Mouse (Mus musculus) embryonic facial prominence, embryonic 12.5 days (tissue): ENCODE data around the gene Morc2a. TPM values are rescaled to one million over a fixed set of nuclear protein-coding genes. Genes with fewer than 3 reads are reported as not detected.
"Not testable (repeated sequence)": the region's sequence is repeated elsewhere in the genome, so short reads cannot be mapped to it uniquely, and the experiment has no call there.

Source experiments
- ATAC-seq: fragments of 200-750 bp; cut with Nextera tagmentation; 2 replicates; pipeline ENCODE4 v1.8.0; 2017; ENCODE audit not compliant: insufficient number of reproducible peaks, insufficient read depth, low FRiP score, low TSS enrichment
- H3K27ac ChIP-seq: fragments of 300-500 bp; sonication (generic); 2 replicates; pipeline ENCODE4 v1.5.1; 2016; ENCODE audit warnings: mild to moderate bottlenecking
- H3K27me3 ChIP-seq: fragments of 300-500 bp; sonication (generic); 2 replicates; pipeline ENCODE4 v1.6.1; 2016; ENCODE audit warnings: mild to moderate bottlenecking, moderate library complexity
- H3K36me3 ChIP-seq: fragments of 300-500 bp; sonication (generic); 2 replicates; pipeline ENCODE4 v1.6.1; 2016; ENCODE audit warnings: mild to moderate bottlenecking
- H3K4me1 ChIP-seq: fragments of 300-500 bp; sonication (generic); 2 replicates; pipeline ENCODE4 v1.6.1; 2016
- H3K4me2 ChIP-seq: fragments of 300-500 bp; sonication (generic); replicated peaks from 2 replicates; pipeline ENCODE4 v1.6.1; 2016; ENCODE audit warnings: mild to moderate bottlenecking, moderate library complexity
- H3K4me3 ChIP-seq: fragments of 300-500 bp; sonication (generic); 2 replicates; pipeline ENCODE4 v1.5.1; 2016; ENCODE audit warnings: mild to moderate bottlenecking
- H3K9ac ChIP-seq: fragments of 300-500 bp; sonication (generic); 2 replicates; pipeline ENCODE4 v1.6.1; 2016; ENCODE audit warnings: mild to moderate bottlenecking, moderate library complexity
- H3K9me3 ChIP-seq: fragments of 300-500 bp; sonication (generic); 2 replicates; pipeline ENCODE4 v1.6.1; 2016; ENCODE audit warnings: mild to moderate bottlenecking, moderate library complexity
- WGBS: fragments of 180-500 bp; shearing (Covaris S2); methylation state at CpG from one replicate; pipeline ENCODE4 v1.1.7; 2016; 5-methylcytosine and 5-hydroxymethylcytosine counted together
- polyA plus RNA-seq: library from polyadenylated mRNA; unstranded; fragments of >200 nt; fragmentation: Nextera tagmentation; extraction: Ambion mirVana; gene quantifications from 2 replicates; pipeline ENCODE4 v1.2.1, GENCODE M21; 2016

Gene Morc2a
- 49.1 and 54.5 TPM in 2 replicates for polyA plus RNA-seq

DNA sequence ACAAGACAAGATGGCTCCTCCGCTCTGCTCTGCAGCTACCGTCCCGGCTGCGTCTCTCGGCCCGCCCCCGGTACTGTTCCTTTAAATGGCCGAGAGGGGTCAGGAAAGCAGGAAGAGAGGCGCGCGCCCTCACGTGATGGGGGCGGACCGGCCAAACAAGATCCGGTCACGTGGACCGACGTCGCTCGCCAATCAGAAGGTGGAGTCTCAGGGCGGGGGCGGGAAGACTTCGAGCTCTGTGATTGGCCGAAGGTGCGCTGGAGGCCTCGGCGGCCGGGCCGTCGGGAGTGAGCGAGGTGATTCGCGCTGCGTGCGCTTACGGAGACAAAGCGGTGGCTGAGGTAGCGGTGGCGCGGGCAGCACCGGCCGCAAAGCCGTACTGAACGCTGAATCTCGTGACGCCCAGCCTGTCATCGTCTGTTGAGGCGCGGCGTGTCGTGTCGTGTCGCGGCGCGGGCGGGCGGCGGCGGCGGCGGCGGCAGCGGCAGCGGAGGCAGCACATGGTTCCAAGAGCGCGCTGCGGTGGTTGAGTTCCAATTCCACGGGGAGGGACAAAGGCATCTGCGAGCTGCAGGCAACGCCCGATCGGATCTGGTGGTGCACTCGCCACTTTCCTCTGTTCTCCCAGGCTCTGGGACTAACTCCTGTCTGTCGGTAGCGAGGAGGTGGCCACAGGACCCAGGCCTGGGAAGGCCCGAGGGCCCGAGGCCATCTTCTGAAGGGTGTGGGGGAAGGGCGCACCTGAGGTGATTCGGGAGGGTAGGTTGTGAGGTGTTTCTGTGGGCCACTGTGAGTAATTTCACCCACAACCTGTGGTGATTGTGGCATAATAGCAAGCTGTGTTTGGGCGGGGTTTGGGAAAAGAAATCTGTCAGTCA lies at the start of gene Morc2a:
Morc2a (plus strand) TSS at position 228 of the 878 bp plus-strand sequence.
- H3K4me3 ChIP-seq: peak within 1 kb of the TSS; percentile 80
- peak within 1 kb of the TSS; percentile 93 for H3K9ac ChIP-seq
- H3K36me3 ChIP-seq: peaks cover 44% of the 10 kb centered on the region
- peaks cover 12% of the 10 kb centered on the region; the same call in 1 of the 2 replicates for H3K4me1 ChIP-seq
- H3K4me2 ChIP-seq: peak within 1 kb of the TSS; percentile 65
- 1% methylated on average over 81 of the region's 81 CpGs for WGBS
- H3K9me3 ChIP-seq: peaks cover 19% of the 10 kb centered on the region
- peak; percentile 94 for ATAC-seq
- peak within 1 kb of the TSS; percentile 94 for H3K27ac ChIP-seq
- H3K27me3 ChIP-seq: no peaks in the 10 kb centered on the region

DNA sequence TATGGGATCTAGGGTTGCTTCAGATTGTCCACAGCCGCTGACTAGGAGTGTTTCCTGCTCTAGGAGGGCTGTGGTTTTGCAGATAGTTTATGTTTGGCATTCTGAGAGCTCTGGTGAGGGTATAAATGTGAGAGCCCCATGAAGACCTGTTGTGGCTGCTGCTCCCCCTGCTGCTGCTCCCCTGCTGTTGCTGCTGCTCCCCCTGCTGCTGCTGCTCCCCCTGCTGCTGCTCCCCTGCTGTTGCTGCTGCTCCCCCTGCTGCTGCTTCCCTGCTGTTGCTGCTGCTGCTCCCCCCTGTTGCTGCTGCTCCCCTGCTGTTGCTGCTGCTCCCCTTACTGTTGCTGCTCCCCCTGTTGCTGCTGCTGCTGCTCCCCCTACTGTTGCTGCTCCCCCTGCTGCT lies 47.0 kb upstream of the Morc2a start:
- 59% methylated on average over 1 of the region's 1 CpGs for WGBS
- not testable (repeated sequence) for H3K4me3 ChIP-seq, H3K9me3 ChIP-seq, H3K27ac ChIP-seq, ATAC-seq, H3K27me3 ChIP-seq, H3K4me2 ChIP-seq, H3K9ac ChIP-seq, H3K4me1 ChIP-seq, H3K36me3 ChIP-seq

DNA sequence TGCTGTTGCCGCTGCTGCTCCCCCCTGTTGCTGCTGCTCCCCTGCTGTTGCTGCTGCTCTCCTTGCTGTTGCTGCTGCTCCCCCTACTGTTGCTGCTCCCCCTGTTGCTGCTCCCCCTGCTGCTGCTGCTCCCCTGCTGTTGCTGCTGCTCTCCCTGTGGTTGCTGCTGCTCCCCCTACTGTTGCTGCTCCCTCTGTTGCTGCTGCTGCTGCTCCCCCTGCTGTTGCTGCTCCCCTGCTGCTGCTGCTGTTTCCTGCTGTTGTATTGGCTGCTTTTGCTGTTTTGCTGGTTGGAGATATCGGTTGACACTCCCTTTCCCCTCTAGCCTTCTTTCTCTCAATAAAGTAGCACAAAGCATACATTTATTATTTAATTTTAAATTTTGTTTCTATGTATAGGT lies 46.3 kb upstream of the Morc2a start:
- H3K9me3 ChIP-seq, H3K27ac ChIP-seq, H3K9ac ChIP-seq, H3K4me2 ChIP-seq, H3K36me3 ChIP-seq, ATAC-seq, H3K27me3 ChIP-seq, H3K4me1 ChIP-seq, H3K4me3 ChIP-seq: not testable (repeated sequence)
- 59% methylated on average over 2 of the region's 2 CpGs for WGBS

DNA sequence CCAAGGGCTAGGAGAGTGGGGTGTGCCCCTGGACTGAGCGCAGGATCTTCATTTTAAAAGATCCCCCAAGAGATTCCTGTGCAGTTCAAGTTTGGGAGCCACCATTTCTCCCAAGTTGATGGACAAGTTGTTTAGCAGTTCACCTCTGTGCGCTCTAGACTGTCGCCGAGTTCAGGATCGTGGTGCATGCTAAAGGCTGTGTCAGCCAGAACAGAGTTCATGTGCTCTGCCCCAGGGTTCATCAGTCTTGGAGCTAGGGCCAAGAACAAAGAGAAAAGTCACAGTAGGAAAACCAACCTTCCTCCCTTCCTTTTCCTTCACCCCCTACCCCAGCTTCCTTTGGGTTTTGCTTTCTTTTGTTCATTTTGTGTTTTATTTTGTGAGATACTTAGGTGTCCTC lies 42.5 kb upstream of the Morc2a start:
- 88% methylated on average over 5 of the region's 5 CpGs for WGBS
- H3K4me1 ChIP-seq: no peaks in the 10 kb centered on the region
- H3K9me3 ChIP-seq: no peaks in the 10 kb centered on the region
- no peak overlapping the region for H3K9ac ChIP-seq
- no peak overlapping the region for H3K4me3 ChIP-seq
- H3K27ac ChIP-seq: no peak overlapping the region
- ATAC-seq: no peak
- no peaks in the 10 kb centered on the region for H3K27me3 ChIP-seq
- H3K36me3 ChIP-seq: no peaks in the 10 kb centered on the region
- H3K4me2 ChIP-seq: no peak overlapping the region

DNA sequence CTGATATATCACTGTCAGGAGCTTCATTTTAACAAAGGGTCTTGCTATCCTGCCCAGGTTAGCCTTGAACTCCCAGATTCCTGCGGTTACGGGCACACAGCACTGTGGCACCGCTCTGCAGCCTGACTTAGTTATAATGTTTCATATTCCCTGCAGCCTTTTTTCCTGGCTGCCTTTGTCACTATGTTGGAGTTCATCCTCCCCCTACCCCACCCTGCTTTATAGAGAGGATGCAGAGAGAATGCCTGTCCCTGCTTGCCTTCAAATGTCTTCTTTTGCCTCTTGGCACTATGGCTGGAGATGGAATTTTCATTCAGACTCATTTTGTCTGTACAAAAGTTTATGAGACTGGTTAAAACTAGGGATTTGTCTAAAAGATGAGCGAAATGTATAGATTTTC lies 33.4 kb upstream of the Morc2a start:
- no peak for ATAC-seq
- H3K9me3 ChIP-seq: no peaks in the 10 kb centered on the region
- H3K9ac ChIP-seq: no peak overlapping the region
- no peak overlapping the region for H3K27ac ChIP-seq
- H3K27me3 ChIP-seq: no peaks in the 10 kb centered on the region
- no peak overlapping the region for H3K4me2 ChIP-seq
- H3K36me3 ChIP-seq: no peaks in the 10 kb centered on the region
- no peak overlapping the region for H3K4me3 ChIP-seq
- 84% methylated on average over 4 of the region's 4 CpGs for WGBS
- H3K4me1 ChIP-seq: no peaks in the 10 kb centered on the region

DNA sequence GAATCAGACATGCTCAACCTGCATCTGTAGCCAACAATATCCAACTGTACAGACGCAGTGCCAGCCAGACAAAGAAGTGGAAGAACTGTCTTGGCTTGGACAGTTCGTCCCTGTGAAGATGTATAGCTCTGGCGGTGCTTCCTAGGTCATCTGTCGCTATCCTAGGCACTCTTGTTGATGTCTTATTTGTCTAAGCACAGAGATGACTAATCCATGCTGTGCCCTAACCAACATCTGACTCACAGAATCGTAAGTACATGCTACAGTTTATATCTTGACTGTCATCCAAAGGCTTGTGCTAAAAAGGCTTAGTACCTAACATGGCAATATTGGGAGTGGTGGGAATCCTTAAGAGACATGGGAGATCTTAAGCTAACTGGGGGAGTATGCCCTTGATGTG lies 26.2 kb upstream of the Morc2a start:
- H3K9me3 ChIP-seq: no peaks in the 10 kb centered on the region
- no peak overlapping the region for H3K4me3 ChIP-seq
- H3K4me1 ChIP-seq: no peaks in the 10 kb centered on the region
- 81% methylated on average over 5 of the region's 5 CpGs for WGBS
- peaks cover 4% of the 10 kb centered on the region for H3K27me3 ChIP-seq
- H3K36me3 ChIP-seq: no peaks in the 10 kb centered on the region
- no peak overlapping the region for H3K9ac ChIP-seq
- no peak overlapping the region for H3K27ac ChIP-seq
- ATAC-seq: no peak
- H3K4me2 ChIP-seq: no peak overlapping the region

DNA sequence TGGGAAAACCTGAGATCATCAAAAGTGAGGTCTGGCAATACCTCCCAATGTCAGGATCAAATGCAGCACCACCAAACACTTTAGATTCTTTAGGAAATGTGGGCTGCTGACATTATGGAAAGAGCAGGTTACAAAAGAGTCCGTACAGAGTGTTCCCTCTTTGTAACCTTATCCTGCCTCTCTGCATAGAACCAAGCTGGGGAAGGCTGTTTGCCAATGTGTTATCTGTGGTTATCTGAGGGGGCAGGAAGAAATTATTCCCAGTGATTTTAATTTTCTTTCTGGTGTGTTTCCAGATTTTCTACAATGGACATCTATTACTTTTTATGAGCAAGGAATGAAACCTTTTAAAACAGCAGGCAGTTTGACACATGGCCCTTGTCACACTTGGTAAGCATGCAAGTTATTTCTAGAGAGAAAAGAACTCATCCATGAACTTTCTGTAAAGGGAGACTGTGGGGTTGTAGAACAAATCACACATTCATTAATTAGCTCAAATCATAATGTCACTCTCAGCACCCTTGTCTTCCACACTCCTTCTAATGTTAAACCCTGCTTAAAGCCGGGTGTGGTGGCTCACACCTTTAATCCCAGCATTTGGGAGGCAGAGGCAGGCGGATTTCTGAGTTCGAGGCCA lies 24.5 kb upstream of the Morc2a start:
- Histone ChIP-seq H3K9me3 (no peaks in the 10 kb centered on the region), H3K27ac (no peak overlapping the region), H3K4me2 (no peak overlapping the region), H3K4me3 (no peak overlapping the region), H3K27me3 (peaks cover 19% of the 10 kb centered on the region), H3K4me1 (no peaks in the 10 kb centered on the region; the same call in 1 of the 2 replicates), H3K36me3 (no peaks in the 10 kb centered on the region), H3K9ac (no peak overlapping the region)
- no peak for ATAC-seq
- 76% methylated on average over 4 of the region's 4 CpGs for WGBS

DNA sequence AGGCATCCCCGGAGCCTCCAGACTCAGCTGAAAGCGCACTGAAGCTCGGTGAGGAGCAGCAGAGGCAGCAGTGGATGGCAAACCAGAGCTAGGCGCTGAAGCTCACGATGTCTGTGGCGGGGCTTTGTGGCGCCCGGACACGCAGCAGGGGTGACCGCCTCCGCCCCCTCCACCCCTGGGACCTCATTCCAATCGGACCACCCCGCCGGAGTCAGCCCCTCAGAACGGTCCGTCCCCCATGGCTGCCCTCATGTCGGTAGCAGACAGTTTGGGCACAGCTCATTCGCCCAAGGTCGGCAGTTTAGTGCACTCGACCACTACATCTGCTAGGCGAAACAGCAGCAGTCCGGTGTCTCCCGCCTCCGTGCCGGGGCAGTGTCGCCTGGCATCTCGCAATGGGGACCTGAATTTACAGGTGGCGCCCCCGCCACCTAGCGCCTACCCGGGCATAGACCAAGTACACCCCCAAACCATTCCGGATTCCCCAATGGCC lies 19.9 kb upstream of the Morc2a start:
- Histone ChIP-seq H3K4me1 (no peaks in the 10 kb centered on the region; the same call in 1 of the 2 replicates), H3K4me2 (peak overlapping the region; percentile 87), H3K4me3 (peak overlapping the region; percentile 40), H3K36me3 (no peaks in the 10 kb centered on the region), H3K9ac (peak overlapping the region; percentile 37), H3K27me3 (peaks cover 20% of the 10 kb centered on the region), H3K27ac (no peak overlapping the region), H3K9me3 (no peaks in the 10 kb centered on the region)
- no peak for ATAC-seq
- WGBS: 3% methylated on average over 32 of the region's 32 CpGs

DNA sequence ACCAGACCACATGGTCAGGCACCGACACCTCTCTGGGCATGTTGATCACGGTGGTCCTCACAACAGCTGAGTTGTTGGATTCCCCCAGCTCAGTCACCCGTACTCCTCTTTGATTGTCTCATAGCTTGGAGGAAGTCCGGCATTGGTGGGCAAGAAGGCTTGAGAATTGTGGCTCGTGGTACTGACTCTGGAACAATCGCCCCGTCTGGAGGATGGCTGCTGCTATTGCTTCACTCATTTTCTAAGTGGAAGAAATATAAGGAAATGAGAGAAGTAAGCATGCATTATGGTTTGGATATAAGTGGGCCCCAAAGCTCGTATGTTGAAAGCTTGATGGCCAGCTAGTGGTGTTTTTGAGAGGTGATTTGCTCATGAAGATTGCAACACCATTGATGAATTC lies 15.7 kb upstream of the Morc2a start:
- not testable (repeated sequence) for H3K27ac ChIP-seq, H3K36me3 ChIP-seq, H3K4me2 ChIP-seq, H3K4me3 ChIP-seq, H3K4me1 ChIP-seq, ATAC-seq, H3K9ac ChIP-seq
- Histone ChIP-seq H3K9me3 (peaks cover 13% of the 10 kb centered on the region; the same call in 1 of the 2 replicates), H3K27me3 (peaks cover 12% of the 10 kb centered on the region)
- 90% methylated on average over 8 of the region's 8 CpGs for WGBS

DNA sequence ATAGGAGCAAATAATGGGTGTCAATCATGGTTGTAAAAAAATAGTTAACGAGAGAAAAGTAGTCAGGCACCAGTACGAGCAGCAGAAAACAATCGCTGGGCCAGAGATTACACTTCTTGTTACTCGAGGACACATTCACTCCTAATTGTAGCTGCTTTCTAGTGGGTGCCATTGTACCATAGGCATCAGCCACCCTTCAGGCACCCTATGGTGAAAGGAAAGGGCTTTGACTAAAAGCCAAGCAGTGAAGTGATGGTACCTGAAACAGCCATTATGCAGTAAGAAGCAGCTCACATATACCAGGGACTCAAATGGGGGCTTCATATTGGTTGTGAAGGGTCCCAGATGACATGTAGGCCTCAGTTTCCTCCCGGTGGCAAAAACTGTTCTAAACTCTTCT lies 1.3 kb upstream of the Morc2a start:
- Histone ChIP-seq H3K4me3 (peak overlapping the region; percentile 80), H3K36me3 (peaks cover 52% of the 10 kb centered on the region), H3K9ac (peak overlapping the region; percentile 93; the same call in 1 of the 2 replicates), H3K9me3 (peaks cover 22% of the 10 kb centered on the region), H3K4me2 (peak overlapping the region; percentile 65), H3K27me3 (no peaks in the 10 kb centered on the region), H3K4me1 (peaks cover 12% of the 10 kb centered on the region; the same call in 1 of the 2 replicates), H3K27ac (no peak overlapping the region)
- WGBS: 90% methylated on average over 5 of the region's 5 CpGs
- no peak for ATAC-seq

DNA sequence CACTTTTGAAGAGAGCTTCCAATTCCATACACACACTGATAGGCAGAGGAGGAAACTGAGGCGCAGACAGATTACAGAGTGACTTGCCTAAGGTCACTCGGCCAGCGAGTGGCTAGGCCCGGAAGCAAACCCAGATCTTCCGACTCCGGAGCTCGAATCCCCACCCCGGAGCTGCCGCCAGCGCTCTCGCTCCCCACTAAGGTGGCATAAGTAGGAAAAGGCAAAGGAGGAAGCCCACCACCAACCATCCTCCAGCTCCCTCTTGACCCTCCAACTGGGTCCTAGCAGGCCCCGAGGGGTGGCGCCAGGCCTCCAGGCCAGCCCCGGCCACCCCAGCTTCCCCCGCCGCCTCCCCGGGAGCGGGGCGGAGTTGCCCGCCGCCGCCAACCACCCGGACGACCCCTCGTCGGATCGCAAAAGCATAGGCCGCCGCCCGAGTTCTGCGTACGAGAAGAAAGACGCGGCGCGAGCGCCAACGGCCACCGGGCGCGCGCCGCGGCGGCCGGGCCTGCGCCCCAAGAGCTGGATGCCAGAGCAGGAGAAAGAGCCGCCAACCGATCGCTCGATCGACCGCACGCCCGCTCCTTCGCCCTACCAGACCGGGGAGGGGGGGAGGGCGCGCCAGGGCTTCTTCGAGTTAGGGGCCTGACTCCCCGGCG lies 557 bp upstream of the Morc2a start:
- Histone ChIP-seq H3K4me2 (peak overlapping the region; percentile 65), H3K4me3 (peak overlapping the region; percentile 80), H3K9me3 (peaks cover 19% of the 10 kb centered on the region), H3K27ac (peak overlapping the region; percentile 94), H3K4me1 (peaks cover 12% of the 10 kb centered on the region; the same call in 1 of the 2 replicates), H3K9ac (peak overlapping the region; percentile 93), H3K36me3 (peaks cover 45% of the 10 kb centered on the region), H3K27me3 (no peaks in the 10 kb centered on the region)
- ATAC-seq: peak; percentile 17; the same call in 1 of the 2 replicates
- WGBS: 2% methylated on average over 40 of the region's 62 CpGs
